Mouse (Mus musculus): ENCODE results near the gene Asl.

GRCm38 (mm10) chr5:130027134-130027533 lies 1.9 kb downstream of the Asl start:
- TF ChIP-seq ZNF384 (IDR thresholded peaks at IDR 0.05; ENCODE audit: low read depth, low read length) (no peak), MAFK (IDR thresholded peaks at IDR 0.05; ENCODE audit: insufficient read depth, low read depth, low read length) (no peak)

Data from ES-E14 (cell line).